Mouse (Mus musculus) spleen, adult 2 months (tissue): ENCODE measurements at regions not wholly inside any gene's neighbourhood (a gene's known extent, or its start where the extent isn't known, plus 50 kb on each side); places are given as distances from the start of the nearest gene placed in this dataset.

Experiments
- DNase-seq, 2 experiments: peaks; one replicate each; pipeline versions ENCODE4 v3.0.0 to v3.0.0-alpha.2; 2012 to 2021; ENCODE audit warnings: low spot score in 2 of 2, low read depth in 1 of 2
- H3K27ac ChIP-seq: fragments of 200-500 bp; 2 replicates; pipeline ENCODE4 v1.5.1; 2012; ENCODE audit warnings: low read length, inconsistent platforms; ENCODE audit not compliant: insufficient read depth
- H3K27me3 ChIP-seq: fragments of 200-500 bp; 2 replicates; pipeline ENCODE4 v1.6.1; 2012; ENCODE audit warnings: mild to moderate bottlenecking, moderate library complexity, low read length, inconsistent platforms; ENCODE audit not compliant: control insufficient read depth, insufficient read depth
- H3K36me3 ChIP-seq: fragments of 200-500 bp; 2 replicates; pipeline ENCODE4 v1.6.1; 2012; ENCODE audit warnings: mild to moderate bottlenecking, low read length, inconsistent platforms; ENCODE audit not compliant: control insufficient read depth, insufficient read depth
- H3K4me1 ChIP-seq: fragments of 200-500 bp; 2 replicates; pipeline ENCODE4 v1.6.1; 2011; ENCODE audit warnings: inconsistent platforms; ENCODE audit not compliant: control insufficient read depth, insufficient read depth, insufficient read length
- H3K4me3 ChIP-seq: fragments of 200-500 bp; 2 replicates; pipeline ENCODE4 v1.5.1; 2011; ENCODE audit warnings: mild to moderate bottlenecking, inconsistent platforms; ENCODE audit not compliant: insufficient read depth, insufficient read length; ENCODE audit errors: extremely low read depth
- CTCF ChIP-seq: fragments of 200-500 bp; IDR thresholded peaks from 2 replicates; pipeline ENCODE4 v1.5.1; 2011; ENCODE audit warnings: mild to moderate bottlenecking, inconsistent platforms; ENCODE audit not compliant: insufficient read depth, insufficient read length, insufficient replicate concordance; ENCODE audit errors: extremely low read depth
- POLR2A ChIP-seq: fragments of 200-500 bp; IDR thresholded peaks from 2 replicates; pipeline ENCODE4 v1.6.1; 2011; ENCODE audit warnings: low read depth, low read length, inconsistent platforms
- WGBS: fragments of 180-500 bp; shearing (Covaris S2); methylation state at CpG from one replicate; pipeline ENCODE4 v1.1.7; 2018; 5-methylcytosine and 5-hydroxymethylcytosine counted together

DNA sequence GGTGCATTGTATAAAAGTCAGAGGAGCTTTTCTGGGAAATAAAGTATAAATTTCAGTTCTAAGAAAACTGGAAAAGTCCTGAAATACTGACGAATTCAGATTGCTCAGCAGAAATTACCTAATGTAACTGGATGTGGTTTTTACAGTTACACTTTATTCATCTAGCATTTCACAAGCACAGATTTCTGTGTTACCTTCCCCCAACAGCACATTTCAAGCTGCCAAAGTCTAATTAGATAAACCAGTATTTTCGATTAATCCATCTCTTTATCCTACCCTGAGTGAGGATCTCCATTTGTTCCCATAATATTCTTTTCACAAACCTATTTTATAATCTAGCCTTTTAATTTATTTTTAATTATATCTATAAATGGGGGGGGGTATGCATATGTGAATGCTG, 179.4 kb downstream of the Klf6 start:
- DNase-seq, result no peak
- Histone ChIP-seq H3K4me3 (no peak overlapping the region), H3K4me1 (no peaks in the 10 kb centered on the region), H3K36me3 (no peaks in the 10 kb centered on the region), H3K27me3 (no peaks in the 10 kb centered on the region), H3K27ac (no peak overlapping the region)
- TF ChIP-seq CTCF, result no peak
- no peak for TF ChIP-seq POLR2A
- 84% methylated on average over 2 of the region's 2 CpGs for WGBS

DNA sequence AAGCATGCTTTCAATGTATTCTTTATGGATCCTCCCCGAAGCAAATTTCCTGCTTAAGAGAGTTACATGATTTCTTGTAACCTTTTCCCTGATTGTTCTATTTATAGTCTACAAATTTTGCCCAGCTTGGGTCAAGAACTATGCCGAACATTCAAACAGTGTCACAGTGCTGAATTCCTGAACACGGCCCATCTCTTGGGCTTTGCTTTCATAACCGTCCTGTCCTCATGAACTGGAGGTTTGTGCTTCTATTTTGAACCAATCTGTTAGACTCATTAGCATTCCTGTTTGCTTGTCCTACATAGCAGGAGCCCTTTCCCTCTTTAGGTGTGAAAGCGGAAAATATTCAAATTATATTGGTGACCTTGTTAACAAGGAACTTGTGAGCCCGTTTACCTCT, 181.2 kb downstream of the Klf6 start:
- WGBS, result 85% methylated on average over 6 of the region's 6 CpGs
- no peak for DNase-seq
- Histone ChIP-seq H3K27me3 (no peaks in the 10 kb centered on the region), H3K27ac (no peak overlapping the region), H3K4me3 (no peak overlapping the region), H3K4me1 (no peaks in the 10 kb centered on the region), H3K36me3 (no peaks in the 10 kb centered on the region)
- TF ChIP-seq CTCF (no peak), POLR2A (no peak)

DNA sequence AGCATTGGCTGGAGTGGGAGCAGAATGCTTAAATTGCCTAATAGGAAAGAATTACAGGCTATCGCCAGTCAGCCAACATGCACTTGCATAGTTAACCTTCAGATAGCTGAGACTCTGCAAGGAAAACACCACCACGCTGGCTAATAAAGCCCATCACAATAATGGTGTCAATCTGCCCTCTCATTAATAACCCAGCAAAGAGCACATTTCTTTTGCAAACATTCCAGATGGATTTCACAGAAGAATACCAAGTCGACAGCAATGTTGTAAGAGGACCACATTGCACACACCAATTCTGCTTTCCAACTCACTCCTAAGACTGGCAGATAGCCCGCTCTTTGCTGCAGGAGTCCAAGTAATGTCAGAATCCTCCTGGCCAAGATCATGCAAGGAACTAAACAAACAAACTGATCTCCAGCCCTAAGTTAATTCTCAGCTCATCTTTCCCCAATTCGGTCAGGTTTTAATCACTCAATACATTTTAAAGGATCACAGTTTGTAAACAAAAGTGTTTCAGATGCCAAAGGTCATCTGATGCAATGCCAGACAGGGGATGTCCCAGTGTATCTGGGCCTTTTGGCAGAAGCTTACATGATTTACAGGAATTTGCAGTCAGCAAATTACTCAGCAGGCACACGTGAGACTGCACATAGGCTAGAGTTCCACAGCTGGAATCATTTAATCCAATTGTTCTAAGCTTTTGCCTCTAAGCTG, 198.4 kb downstream of the Klf6 start:
- H3K36me3 ChIP-seq, result no peaks in the 10 kb centered on the region
- H3K27ac ChIP-seq, result no peak overlapping the region
- no peaks in the 10 kb centered on the region for H3K27me3 ChIP-seq
- DNase-seq, result no peak
- 79% methylated on average over 6 of the region's 6 CpGs for whole genome bisulfite sequencing
- H3K4me3 ChIP-seq, result no peak overlapping the region
- H3K4me1 ChIP-seq, result no peaks in the 10 kb centered on the region
- TF ChIP-seq POLR2A (no peak), CTCF (no peak)

DNA sequence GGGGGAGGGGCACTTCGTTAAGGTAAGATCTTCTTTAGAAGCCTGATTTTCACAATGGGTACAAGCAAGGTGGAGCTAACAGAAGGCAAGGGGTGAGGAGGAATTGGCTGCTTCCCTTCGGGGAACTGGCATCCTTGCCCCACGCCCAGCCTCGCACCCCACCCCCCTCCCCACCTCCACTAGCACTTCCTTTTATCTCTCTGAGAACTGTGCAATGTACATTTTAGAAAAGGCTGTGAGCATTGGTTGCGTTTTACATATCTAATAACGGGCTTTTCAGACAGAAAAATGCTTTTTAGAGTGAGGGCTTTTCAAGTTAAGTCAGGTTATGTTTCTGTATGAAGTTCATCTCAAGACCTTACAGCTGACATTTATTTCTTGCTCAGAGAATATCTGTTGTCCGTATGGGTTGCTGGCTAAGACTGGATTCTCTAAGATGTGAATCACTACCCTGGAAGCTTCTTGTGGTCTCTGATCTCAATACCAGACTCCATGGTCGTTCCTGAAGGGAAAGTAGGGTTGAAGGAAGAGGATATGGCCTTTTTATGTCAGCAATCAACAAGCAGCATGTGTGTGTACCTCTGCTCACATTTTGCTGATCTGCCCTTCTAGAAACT, 199.1 kb downstream of the Klf6 start:
- DNase-seq, result no peak
- no peaks in the 10 kb centered on the region for H3K27me3 ChIP-seq
- H3K36me3 ChIP-seq, result no peaks in the 10 kb centered on the region
- H3K4me3 ChIP-seq, result no peak overlapping the region
- no peaks in the 10 kb centered on the region for H3K4me1 ChIP-seq
- 28% methylated on average over 8 of the region's 8 CpGs for WGBS
- no peak overlapping the region for H3K27ac ChIP-seq
- TF ChIP-seq CTCF, result no peak
- no peak for TF ChIP-seq POLR2A

DNA sequence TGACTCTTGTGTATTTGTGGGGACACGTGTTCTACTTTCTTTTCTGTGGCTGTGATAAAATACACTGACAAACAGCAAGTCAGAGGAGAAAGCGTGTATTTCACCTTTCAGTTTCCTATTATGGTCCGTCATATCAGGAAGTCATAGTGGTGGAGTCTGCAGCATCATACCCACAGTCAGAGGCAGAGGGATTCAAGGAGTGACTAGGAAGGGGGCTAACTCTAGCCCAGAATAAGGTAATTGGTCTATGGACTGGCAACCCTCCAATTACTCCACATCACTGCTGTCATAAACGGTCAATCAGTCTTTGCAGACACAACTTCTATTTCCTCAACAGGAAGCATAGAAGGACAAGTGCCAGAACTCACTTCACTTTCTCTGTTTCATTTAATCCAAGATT, 201.0 kb downstream of the Klf6 start:
- no peaks in the 10 kb centered on the region for H3K27me3 ChIP-seq
- H3K36me3 ChIP-seq, result no peaks in the 10 kb centered on the region
- H3K27ac ChIP-seq, result no peak overlapping the region
- DNase-seq, result no peak
- no peak for TF ChIP-seq POLR2A
- no peak for TF ChIP-seq CTCF
- H3K4me3 ChIP-seq, result no peak overlapping the region
- 28% methylated on average over 4 of the region's 4 CpGs for WGBS
- H3K4me1 ChIP-seq, result no peaks in the 10 kb centered on the region

DNA sequence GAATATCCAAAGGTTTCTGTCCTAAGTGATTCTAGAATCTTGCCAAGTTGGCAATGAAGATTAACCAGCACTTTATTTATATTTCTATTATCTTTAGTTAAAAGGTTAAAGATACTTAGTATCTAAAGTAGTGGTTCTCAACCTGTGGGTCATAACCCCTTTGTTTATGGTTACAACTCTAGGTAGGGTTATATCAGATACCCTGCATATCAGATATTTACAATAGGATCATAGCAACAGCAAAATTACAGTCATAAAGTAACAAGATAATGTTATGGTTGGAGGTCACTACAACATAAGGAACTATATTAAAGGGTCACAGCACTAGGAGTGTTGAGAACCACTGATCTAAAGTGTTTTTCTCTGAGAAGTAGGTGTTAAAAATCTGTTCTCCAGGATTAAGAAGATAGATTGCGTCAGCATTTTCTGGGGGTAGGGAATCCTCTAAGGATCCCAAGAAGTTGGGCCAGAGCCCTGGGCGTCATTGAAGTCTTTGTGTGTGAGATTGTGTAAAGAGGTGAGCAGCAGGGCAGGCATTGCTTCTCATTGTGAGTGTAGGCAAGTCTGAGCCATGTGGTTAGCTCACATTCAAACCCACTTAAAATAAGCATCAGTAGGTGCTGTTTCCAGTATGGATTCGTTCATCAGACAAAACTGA, 201.6 kb downstream of the Klf6 start:
- Histone ChIP-seq H3K27me3 (no peaks in the 10 kb centered on the region), H3K4me1 (no peaks in the 10 kb centered on the region), H3K36me3 (no peaks in the 10 kb centered on the region), H3K27ac (no peak overlapping the region), H3K4me3 (no peak overlapping the region)
- 83% methylated on average over 3 of the region's 3 CpGs for WGBS
- TF ChIP-seq POLR2A (no peak), CTCF (no peak)
- no peak for DNase-seq
